Mouse (Mus musculus) myocyte (in vitro differentiated cells): ENCODE results near the gene Akr1a1. TPM values are rescaled to one million over a fixed set of nuclear protein-coding genes. Genes with fewer than 3 reads are reported as not detected.

ENCODE experiments used
- H3K27me3 ChIP-seq: one replicate; pipeline ENCODE4 v1.6.1; 2011; ENCODE audit not compliant: control insufficient read depth, insufficient read depth, insufficient read length
- H3K36me3 ChIP-seq: one replicate; pipeline ENCODE4 v1.6.1; 2011; ENCODE audit not compliant: control insufficient read depth, insufficient read depth
- H3K4me2 ChIP-seq: one replicate; pipeline ENCODE4 v1.6.1; 2011; ENCODE audit warnings: low read depth, control low read depth
- H3K4me3 ChIP-seq: one replicate; pipeline ENCODE4 v1.5.1; 2011; ENCODE audit warnings: mild to moderate bottlenecking, control low read depth, moderate library complexity
- H3K79me2 ChIP-seq: one replicate; pipeline ENCODE4 v1.6.1; 2011; ENCODE audit not compliant: control insufficient read depth, insufficient read depth
- H3ac ChIP-seq: one replicate; pipeline ENCODE4 v1.6.1; 2011; ENCODE audit not compliant: control insufficient read depth, insufficient read length
- CEBPB ChIP-seq: IDR thresholded peaks from 2 replicates; pipeline ENCODE4 v1.6.1; 2011; ENCODE audit warnings: mild to moderate bottlenecking, moderate library complexity; ENCODE audit not compliant: poor library complexity, insufficient read depth, severe bottlenecking
- E2F4 ChIP-seq: IDR thresholded peaks from one replicate; pipeline ENCODE4 v1.6.1; 2011; ENCODE audit warnings: mild to moderate bottlenecking, control low read depth, moderate library complexity; ENCODE audit not compliant: insufficient read depth
- MAX ChIP-seq: IDR thresholded peaks from one replicate; pipeline ENCODE4 v1.6.1; 2011; ENCODE audit warnings: low read depth, mild to moderate bottlenecking, control low read depth
- MYOD1 ChIP-seq, 3 experiments: IDR thresholded peaks; one replicate each; pipeline ENCODE4 v1.6.1; 2011; ENCODE audit warnings: control low read depth in 2 of 3, low read depth in 2 of 3, mild to moderate bottlenecking in 2 of 3, moderate library complexity in 1 of 3; ENCODE audit not compliant: insufficient read length in 2 of 3, control insufficient read depth in 1 of 3
- MYOG ChIP-seq, 3 experiments: IDR thresholded peaks; one replicate each; pipeline ENCODE4 v1.6.1; 2011; ENCODE audit warnings: control low read depth in 2 of 3, low read depth in 2 of 3, mild to moderate bottlenecking in 2 of 3; ENCODE audit not compliant: insufficient read length in 2 of 3, control insufficient read depth in 1 of 3, insufficient read depth in 1 of 3
- POLR2A ChIP-seq: IDR thresholded peaks from one replicate; pipeline ENCODE4 v1.6.1; 2011; ENCODE audit warnings: low read depth, mild to moderate bottlenecking, control low read depth, moderate library complexity; ENCODE audit not compliant: insufficient read length
- POLR2AphosphoS2 ChIP-seq: IDR thresholded peaks from one replicate; pipeline ENCODE4 v1.6.1; 2011; ENCODE audit warnings: low read depth, control low read depth; ENCODE audit not compliant: insufficient read length
- REST ChIP-seq: IDR thresholded peaks from one replicate; pipeline ENCODE4 v1.6.1; 2011; ENCODE audit warnings: mild to moderate bottlenecking, control low read depth, moderate library complexity; ENCODE audit not compliant: insufficient read depth, insufficient read length
- SRF ChIP-seq: IDR thresholded peaks from one replicate; pipeline ENCODE4 v1.6.1; 2011; ENCODE audit warnings: low read depth; ENCODE audit not compliant: control insufficient read depth, insufficient read length
- TCF12 ChIP-seq: IDR thresholded peaks from one replicate; pipeline ENCODE4 v1.6.1; 2011; ENCODE audit warnings: mild to moderate bottlenecking, control low read depth; ENCODE audit not compliant: poor library complexity, insufficient read depth, severe bottlenecking
- TCF3 ChIP-seq: IDR thresholded peaks from one replicate; pipeline ENCODE4 v1.6.1; 2011; ENCODE audit warnings: low read depth, control low read depth; ENCODE audit not compliant: insufficient read length
- USF1 ChIP-seq: IDR thresholded peaks from one replicate; pipeline ENCODE4 v1.6.1; 2011; ENCODE audit warnings: low read depth, mild to moderate bottlenecking, control low read depth, moderate library complexity
- polyA plus RNA-seq: library from polyadenylated mRNA; unstranded; fragments of >200 nt; fragmentation: generic; extraction: Trizol; gene quantifications from one replicate; pipeline ENCODE4 v1.2.1, GENCODE M21; 2012; ENCODE audit warnings: missing spikeins

Gene Akr1a1
- polyA plus RNA-seq, 1 experiment, result 746 TPM

- no peak overlapping the region for H3ac ChIP-seq
- H3K79me2 ChIP-seq, result no peaks in the 10 kb centered on the region
- no peaks in the 10 kb centered on the region for H3K36me3 ChIP-seq
- H3K4me2 ChIP-seq, result peak overlapping the region; percentile 16
- no peak for TF ChIP-seq CEBPB
- no peak overlapping the region for H3K4me3 ChIP-seq
- no peaks in the 10 kb centered on the region for H3K27me3 ChIP-seq
These were observed 8.0 kb upstream of the Akr1a1 start for GRCm38 (mm10) chr4:116659474-116659873.

GRCm38 (mm10) chr4:116657971-116658370 lies 6.5 kb upstream of the Akr1a1 start:
- Histone ChIP-seq H3ac (no peak overlapping the region), H3K79me2 (no peaks in the 10 kb centered on the region), H3K36me3 (no peaks in the 10 kb centered on the region), H3K4me3 (no peak overlapping the region), H3K4me2 (no peak overlapping the region), H3K27me3 (no peaks in the 10 kb centered on the region)
- TF ChIP-seq TCF12, result no peak
- TF ChIP-seq E2F4, result no peak
- TF ChIP-seq POLR2AphosphoS2, result no peak

- Histone ChIP-seq H3K4me2 (no peak overlapping the region), H3K79me2 (peaks cover 7% of the 10 kb centered on the region), H3ac (no peak overlapping the region), H3K4me3 (no peak overlapping the region), H3K36me3 (no peaks in the 10 kb centered on the region), H3K27me3 (no peaks in the 10 kb centered on the region)
- TF ChIP-seq MAX (no peak), TCF12 (no peak), CEBPB (no peak), POLR2AphosphoS2 (no peak), POLR2A (no peak), E2F4 (no peak), TCF3 (no peak), SRF (no peak), MYOG (IDR thresholded peaks at IDR 0.05; ENCODE audit: control insufficient read depth in 1 of 3, insufficient read depth in 1 of 3, insufficient read length in 2 of 3, low read depth in 2 of 3) (no peak), MYOD1 (IDR thresholded peaks at IDR 0.05; ENCODE audit: control insufficient read depth in 1 of 3, insufficient read length in 2 of 3, low read depth in 2 of 3) (no peak), USF1 (no peak), REST (no peak)
These were observed 4.2 kb upstream of the Akr1a1 start for GRCm38 (mm10) chr4:116655658-116656057.

GRCm38 (mm10) chr4:116655100-116655499 lies 3.6 kb upstream of the Akr1a1 start:
- H3K36me3 ChIP-seq, result no peaks in the 10 kb centered on the region
- H3ac ChIP-seq, result no peak overlapping the region
- H3K4me3 ChIP-seq, result no peak overlapping the region
- TF ChIP-seq E2F4 (no peak), MAX (no peak), USF1 (no peak), TCF3 (no peak), TCF12 (no peak), MYOD1 (IDR thresholded peaks at IDR 0.05; ENCODE audit: control insufficient read depth in 1 of 3, insufficient read length in 2 of 3, low read depth in 2 of 3) (no peak), POLR2AphosphoS2 (no peak), CEBPB (no peak), REST (no peak), SRF (no peak), POLR2A (no peak), MYOG (IDR thresholded peaks at IDR 0.05; ENCODE audit: control insufficient read depth in 1 of 3, insufficient read depth in 1 of 3, insufficient read length in 2 of 3, low read depth in 2 of 3) (no peak)
- no peak overlapping the region for H3K4me2 ChIP-seq
- no peaks in the 10 kb centered on the region for H3K27me3 ChIP-seq
- H3K79me2 ChIP-seq, result peaks cover 13% of the 10 kb centered on the region

GRCm38 (mm10) chr4:116653228-116653627 lies 1.7 kb upstream of the Akr1a1 start:
- H3K4me2 ChIP-seq, result no peak overlapping the region
- H3K4me3 ChIP-seq, result no peak overlapping the region
- H3K79me2 ChIP-seq, result peaks cover 31% of the 10 kb centered on the region
- TF ChIP-seq POLR2AphosphoS2 (no peak), TCF12 (no peak)
- peaks cover under 1% of the 10 kb centered on the region for H3K36me3 ChIP-seq
- no peak overlapping the region for H3ac ChIP-seq
- no peaks in the 10 kb centered on the region for H3K27me3 ChIP-seq

- peak overlapping the region; percentile 79 for H3K4me3 ChIP-seq
- no peaks in the 10 kb centered on the region for H3K27me3 ChIP-seq
- H3K4me2 ChIP-seq, result peak overlapping the region; percentile 98
- H3K36me3 ChIP-seq, result peaks cover 7% of the 10 kb centered on the region
- H3ac ChIP-seq, result peak overlapping the region; percentile 27
- TF ChIP-seq TCF3 (no peak), SRF (no peak), REST (no peak), MYOD1 (IDR thresholded peaks at IDR 0.05; ENCODE audit: control insufficient read depth in 1 of 3, insufficient read length in 2 of 3, low read depth in 2 of 3) (no peak), CEBPB (no peak), POLR2A (no peak), TCF12 (no peak), E2F4 (no peak), POLR2AphosphoS2 (no peak), USF1 (no peak), MYOG (IDR thresholded peaks at IDR 0.05; ENCODE audit: control insufficient read depth in 1 of 3, insufficient read depth in 1 of 3, insufficient read length in 2 of 3, low read depth in 2 of 3) (no peak), MAX (no peak)
- peaks cover 46% of the 10 kb centered on the region for H3K79me2 ChIP-seq
These were observed 286 bp upstream of the Akr1a1 start for GRCm38 (mm10) chr4:116651797-116652135.
